Mouse (Mus musculus) kidney, adult 2 months (tissue): ENCODE measurements around the gene Sh2d4b. TPM values are rescaled to one million over a fixed set of nuclear protein-coding genes. Genes with fewer than 3 reads are reported as not detected.
A peak's percentile ranks its signal among the peaks of the same experiment; 100 is the strongest.

ENCODE experiments used
- DNase-seq: peaks from one replicate; pipeline ENCODE4 v3.0.0; 2021
- H3K27ac ChIP-seq: fragments of 200-500 bp; 2 replicates; pipeline ENCODE4 v1.5.1; 2012; ENCODE audit warnings: low read depth, low read length, control low read depth, inconsistent platforms; ENCODE audit not compliant: insufficient read depth
- H3K27me3 ChIP-seq: fragments of 200-500 bp; replicated peaks from 2 replicates; pipeline ENCODE4 v1.6.1; 2012; ENCODE audit warnings: mild to moderate bottlenecking, moderate library complexity, low read length, inconsistent platforms; ENCODE audit not compliant: control insufficient read depth, insufficient read depth
- H3K36me3 ChIP-seq: fragments of 200-500 bp; 2 replicates; pipeline ENCODE4 v1.6.1; 2012; ENCODE audit warnings: mild to moderate bottlenecking, moderate library complexity, low read length, inconsistent platforms; ENCODE audit not compliant: control insufficient read depth, insufficient read depth
- H3K4me1 ChIP-seq: fragments of 200-500 bp; 2 replicates; pipeline ENCODE4 v1.6.1; 2011; ENCODE audit warnings: low read length; ENCODE audit not compliant: control insufficient read depth, insufficient read depth
- H3K4me3 ChIP-seq: fragments of 200-500 bp; 2 replicates; pipeline ENCODE4 v1.5.1; 2011; ENCODE audit warnings: mild to moderate bottlenecking, low read depth, low read length, control low read depth; ENCODE audit not compliant: insufficient read depth
- CTCF ChIP-seq: fragments of 200-500 bp; conservative IDR thresholded peaks from 2 replicates; pipeline ENCODE4 v1.5.1; 2011; ENCODE audit warnings: low read depth, mild to moderate bottlenecking, control low read depth, low read length, moderate library complexity, mixed read lengths; ENCODE audit not compliant: insufficient read depth, insufficient read length
- POLR2A ChIP-seq: fragments of 200-500 bp; IDR thresholded peaks from one replicate; pipeline ENCODE4 v1.6.1; 2011; ENCODE audit warnings: low read depth, low read length, control low read depth
- WGBS: fragments of 180-500 bp; shearing (Covaris S2); methylation state at CpG from one replicate; pipeline ENCODE4 v1.1.7; 2018; 5-methylcytosine and 5-hydroxymethylcytosine counted together
- polyA plus RNA-seq: library from polyadenylated mRNA; depleted of rRNA; stranded (reverse); fragments of >200 nt; gene quantifications from 2 replicates; pipeline ENCODE4 v1.2.3, GENCODE M21; 2012

Sh2d4b gene
- polyA plus RNA-seq, 1 experiment, result 0.94 TPM

GRCm38 (mm10) chr14:40885225-40885624 lies 7.8 kb downstream of the Sh2d4b start:
- H3K4me1 ChIP-seq, result no peaks in the 10 kb centered on the region
- no peak for DNase-seq
- WGBS, result 29% methylated on average over 4 of the region's 4 CpGs
- no peak for TF ChIP-seq CTCF
- no peak overlapping the region for H3K27ac ChIP-seq
- H3K4me3 ChIP-seq, result no peak overlapping the region
- H3K27me3 ChIP-seq, result no peaks in the 10 kb centered on the region
- no peaks in the 10 kb centered on the region for H3K36me3 ChIP-seq

DNA sequence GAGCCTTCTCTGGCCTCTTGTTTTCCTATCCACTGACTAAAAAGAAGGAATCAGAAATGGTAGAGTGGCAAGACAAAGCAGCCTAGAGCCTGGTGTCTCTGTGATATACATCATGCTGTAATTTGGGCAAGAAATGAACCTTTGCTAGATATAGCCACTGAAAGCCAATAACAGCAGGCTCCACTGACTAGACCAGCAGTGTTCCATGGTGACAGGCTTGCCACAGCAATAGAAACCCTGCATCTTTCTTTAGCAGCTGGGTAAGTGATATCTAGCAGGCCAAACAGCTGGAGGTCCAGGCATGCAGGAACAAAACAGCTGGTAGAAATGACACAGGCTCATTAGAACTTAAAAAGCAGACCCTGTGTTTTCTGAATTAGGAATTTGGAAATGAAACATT lies 18.5 kb downstream of the Sh2d4b start:
- TF ChIP-seq CTCF (no peak), POLR2A (no peak)

DNA sequence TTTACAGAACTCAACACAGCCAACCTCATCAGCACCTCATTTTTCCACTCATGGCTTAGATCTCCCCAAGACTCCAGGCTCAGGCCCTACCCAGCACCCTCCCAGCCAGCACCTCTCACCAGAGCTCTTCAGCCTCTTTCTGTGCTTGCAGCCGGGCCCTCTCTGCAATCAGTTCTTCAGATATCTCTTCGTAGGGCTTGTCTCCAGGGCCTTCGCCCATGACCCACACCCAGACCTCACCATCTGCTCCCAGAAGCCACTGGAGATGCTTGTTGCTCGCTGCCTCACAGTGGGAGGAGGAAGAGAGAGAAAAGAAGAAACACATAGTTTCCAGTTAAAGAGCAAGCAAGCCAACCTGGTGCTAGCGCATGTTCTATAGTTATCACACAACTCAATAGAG lies 19.1 kb downstream of the Sh2d4b start:
- TF ChIP-seq CTCF, result no peak
- TF ChIP-seq POLR2A, result no peak
- H3K36me3 ChIP-seq, result no peaks in the 10 kb centered on the region
- no peak overlapping the region for H3K27ac ChIP-seq
- no peaks in the 10 kb centered on the region for H3K4me1 ChIP-seq
- no peak for DNase-seq
- H3K4me3 ChIP-seq, result no peak overlapping the region
- no peaks in the 10 kb centered on the region for H3K27me3 ChIP-seq
- WGBS, result 80% methylated on average over 5 of the region's 5 CpGs

More for the DNA sequence above, 18.5 kb downstream of the Sh2d4b start:
- H3K27me3 ChIP-seq, result no peaks in the 10 kb centered on the region
- H3K4me3 ChIP-seq, result no peak overlapping the region
- no peaks in the 10 kb centered on the region for H3K36me3 ChIP-seq
- DNase-seq, result no peak
- H3K27ac ChIP-seq, result no peak overlapping the region
- H3K4me1 ChIP-seq, result no peaks in the 10 kb centered on the region

DNA sequence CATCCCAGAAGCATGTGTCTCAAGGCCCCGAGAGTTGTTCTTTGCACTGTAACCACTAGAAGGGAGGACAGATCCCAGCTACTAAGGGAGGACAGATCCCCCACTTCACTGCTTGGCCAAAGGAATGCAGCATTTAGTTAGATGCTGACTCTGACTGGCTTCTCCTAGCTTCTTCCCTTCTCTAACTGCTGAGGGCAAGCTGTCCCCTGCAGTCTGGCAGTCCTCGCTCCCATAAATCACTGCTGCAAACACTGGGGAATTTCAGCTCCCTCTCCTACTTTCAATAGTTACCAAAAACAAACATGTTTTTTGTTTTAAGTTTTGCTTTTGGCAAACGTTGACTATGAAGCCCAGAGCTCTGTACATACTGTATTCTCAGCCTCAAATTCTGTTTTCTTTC lies 22.5 kb downstream of the Sh2d4b start:
- no peaks in the 10 kb centered on the region for H3K27me3 ChIP-seq
- TF ChIP-seq CTCF (no peak), POLR2A (no peak)
- WGBS, result 55% methylated on average over 3 of the region's 3 CpGs
- H3K36me3 ChIP-seq, result no peaks in the 10 kb centered on the region
- no peak overlapping the region for H3K4me3 ChIP-seq
- H3K27ac ChIP-seq, result no peak overlapping the region
- H3K4me1 ChIP-seq, result no peaks in the 10 kb centered on the region
- DNase-seq, result peak; percentile 28

DNA sequence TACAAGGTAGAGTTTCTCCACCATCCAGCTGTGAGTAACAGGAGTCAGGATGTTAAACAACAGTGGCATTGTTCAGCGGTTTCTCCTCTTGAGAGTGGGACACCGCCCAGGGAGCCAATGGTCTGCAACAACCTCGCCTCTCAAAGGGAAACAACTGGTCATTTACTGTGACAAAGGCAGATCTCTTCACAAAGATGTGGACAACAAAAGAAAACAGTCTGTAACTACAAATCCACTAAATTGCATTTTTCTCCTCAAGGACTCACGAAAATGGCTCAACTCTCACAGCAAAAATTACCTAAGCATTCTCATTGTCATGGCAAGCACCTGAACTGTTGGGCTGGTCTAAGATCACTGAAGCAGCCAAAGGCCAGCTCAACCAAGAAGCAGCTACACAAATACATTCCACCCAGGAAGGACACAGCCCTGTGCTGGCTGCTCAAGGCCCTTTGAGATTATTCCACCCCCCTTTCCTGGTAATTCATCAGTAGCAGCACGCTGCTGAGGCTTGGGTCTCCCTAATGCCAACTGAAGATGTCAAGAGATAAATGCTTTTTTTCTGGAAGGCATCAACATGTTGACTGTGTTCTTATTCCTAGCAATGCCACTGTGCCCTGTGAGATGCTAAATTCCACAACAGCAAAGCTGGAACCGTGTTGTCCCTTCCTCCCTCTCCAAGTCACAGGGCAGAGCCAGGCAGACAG lies 28.1 kb downstream of the Sh2d4b start:
- no peak for TF ChIP-seq CTCF
- TF ChIP-seq POLR2A, result no peak
- H3K27me3 ChIP-seq, result no peaks in the 10 kb centered on the region
- 65% methylated on average over 6 of the region's 6 CpGs for WGBS
- DNase-seq, result no peak
- H3K36me3 ChIP-seq, result no peaks in the 10 kb centered on the region
- H3K4me1 ChIP-seq, result no peaks in the 10 kb centered on the region
- H3K27ac ChIP-seq, result no peak overlapping the region
- no peak overlapping the region for H3K4me3 ChIP-seq

GRCm38 (mm10) chr14:40863659-40864058 lies 29.4 kb downstream of the Sh2d4b start:
- H3K36me3 ChIP-seq, result no peaks in the 10 kb centered on the region
- 87% methylated on average over 3 of the region's 3 CpGs for WGBS

GRCm38 (mm10) chr14:40863022-40863421 lies 30.0 kb downstream of the Sh2d4b start:
- peak; percentile 18 for DNase-seq
- no peaks in the 10 kb centered on the region for H3K36me3 ChIP-seq
- no peaks in the 10 kb centered on the region for H3K27me3 ChIP-seq
- TF ChIP-seq CTCF, result no peak
- no peak for TF ChIP-seq POLR2A
- no peak overlapping the region for H3K4me3 ChIP-seq
- H3K4me1 ChIP-seq, result no peaks in the 10 kb centered on the region
- no peak overlapping the region for H3K27ac ChIP-seq

More at GRCm38 (mm10) chr14:40863659-40864058, 29.4 kb downstream of the Sh2d4b start:
- H3K27me3 ChIP-seq, result no peaks in the 10 kb centered on the region
- DNase-seq, result no peak
- no peaks in the 10 kb centered on the region for H3K4me1 ChIP-seq
- H3K27ac ChIP-seq, result no peak overlapping the region
- no peak overlapping the region for H3K4me3 ChIP-seq
- TF ChIP-seq POLR2A (no peak), CTCF (no peak)
